Mouse (Mus musculus): ENCODE data around the gene Slc6a15.

Slc6a15 gene

DNA sequence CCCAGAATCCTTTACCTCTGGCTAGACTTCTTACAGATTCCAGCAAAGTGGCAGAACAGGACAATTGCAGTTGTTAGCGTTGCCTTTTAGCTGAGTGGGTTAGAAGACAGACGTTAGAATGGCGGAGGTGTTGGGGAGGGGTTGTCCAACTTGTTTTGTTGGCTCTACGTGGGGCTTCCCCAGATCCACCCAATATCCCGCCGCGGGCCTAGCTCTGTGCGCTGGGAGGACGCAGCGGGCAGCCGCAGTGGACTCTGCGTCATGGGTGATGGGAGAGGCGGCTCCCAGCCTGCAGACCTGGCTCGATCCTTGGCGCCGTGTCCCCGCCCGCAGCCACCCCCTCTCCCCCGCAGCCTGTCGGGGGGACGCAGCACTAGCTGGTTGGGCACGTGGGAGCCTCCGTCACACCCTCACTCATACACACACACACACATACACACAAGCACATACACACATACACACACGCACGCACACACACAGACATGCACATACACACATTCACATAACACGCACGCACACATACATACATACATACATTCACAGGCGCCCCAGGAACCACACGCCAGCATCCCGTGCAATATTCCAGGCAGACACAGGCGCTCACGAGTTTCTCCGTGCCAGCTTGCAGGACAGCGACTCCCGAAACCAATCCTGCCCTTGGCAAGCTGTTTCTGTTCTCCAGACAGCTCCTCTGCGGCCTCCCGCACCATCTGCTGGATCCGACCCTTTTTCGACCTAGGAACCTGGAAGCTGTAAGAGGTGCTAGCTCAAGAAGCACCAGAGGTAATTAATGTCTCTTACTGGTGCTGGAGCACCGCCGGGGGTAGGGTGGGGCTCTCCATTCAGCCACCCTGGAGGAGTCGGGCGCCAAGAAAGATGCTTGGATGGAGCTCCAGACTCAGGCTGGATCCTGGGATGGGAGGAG is at the start of gene Slc6a15:
TSS of gene Slc6a15 (plus strand) at position 413 of the 925 bp plus-strand sequence.
- in situ Hi-C loops (cut with MseI, MboI): no loop called here

DNA sequence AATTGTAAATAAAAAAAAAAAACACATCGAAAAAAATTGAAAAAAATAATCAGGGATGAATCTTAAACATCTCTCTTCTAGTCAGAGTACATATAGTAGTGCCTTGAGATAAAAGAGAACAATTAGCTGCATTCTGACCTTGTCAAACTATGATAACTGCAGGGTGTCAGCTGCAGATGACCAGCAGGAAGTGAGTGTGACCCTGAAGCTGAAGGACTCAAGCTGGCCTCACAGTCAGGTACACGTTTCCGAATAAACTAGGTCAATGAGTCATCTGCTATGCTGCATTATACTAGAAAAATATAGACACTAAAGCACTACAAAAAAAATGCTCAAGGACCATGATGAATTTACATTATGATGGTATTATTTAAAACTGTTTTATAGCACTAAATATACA is 45.6 kb upstream of the Slc6a15 start:
- in situ Hi-C loops (cut with MseI, MboI): no loop called here

- in situ Hi-C loops (cut with MseI, MboI): no loop called here
Measured at GRCm38 (mm10) chr10:103323386-103323785, 44.2 kb upstream of the Slc6a15 start.

- in situ Hi-C loops (cut with MseI, MboI): no loop called here
Measured at GRCm38 (mm10) chr10:103334306-103334705, 33.3 kb upstream of the Slc6a15 start.

DNA sequence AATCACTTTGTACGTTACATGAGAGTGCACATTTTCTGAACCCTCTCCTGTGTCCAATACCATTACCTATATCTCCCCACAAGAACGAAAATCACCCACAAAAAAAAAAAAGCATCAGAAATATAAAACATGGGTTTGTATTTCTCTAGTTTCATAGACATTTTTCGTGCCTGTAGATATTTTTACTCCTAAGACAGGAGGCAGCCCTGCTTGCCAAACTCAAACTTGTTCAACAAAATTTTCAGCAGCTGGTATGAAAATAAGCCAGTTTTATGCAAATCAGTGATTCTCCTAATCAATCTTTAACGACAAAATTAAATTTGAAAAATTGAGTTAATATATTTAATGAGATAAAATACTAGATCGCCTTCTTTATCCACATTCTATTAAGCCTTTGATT is 27.7 kb upstream of the Slc6a15 start:
- in situ Hi-C loops (cut with MseI, MboI): no loop called here

DNA sequence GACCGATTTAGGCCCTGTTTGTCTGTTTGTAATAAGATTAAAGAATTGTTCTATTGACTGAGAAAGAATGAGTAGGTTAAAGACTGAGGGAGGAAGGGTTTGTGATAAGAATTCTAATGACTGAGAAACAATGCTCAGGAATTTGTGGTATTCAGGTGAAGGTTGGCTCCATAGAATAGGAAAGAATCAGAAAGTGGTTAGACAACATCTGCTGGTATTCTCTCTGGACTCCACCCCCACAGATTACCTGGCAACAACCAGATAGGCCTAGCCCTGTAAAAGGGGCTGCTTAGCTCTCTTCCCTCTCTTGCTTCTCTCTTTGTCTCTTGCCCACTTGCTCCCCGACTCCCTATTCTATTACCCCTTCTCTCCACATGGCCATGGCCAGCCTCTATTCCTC is 20.8 kb upstream of the Slc6a15 start:
- in situ Hi-C loops (cut with MseI, MboI): no loop called here

- in situ Hi-C loops (cut with MseI, MboI): no loop called here
Measured at GRCm38 (mm10) chr10:103368296-103369080, 905 bp downstream of the Slc6a15 start.

DNA sequence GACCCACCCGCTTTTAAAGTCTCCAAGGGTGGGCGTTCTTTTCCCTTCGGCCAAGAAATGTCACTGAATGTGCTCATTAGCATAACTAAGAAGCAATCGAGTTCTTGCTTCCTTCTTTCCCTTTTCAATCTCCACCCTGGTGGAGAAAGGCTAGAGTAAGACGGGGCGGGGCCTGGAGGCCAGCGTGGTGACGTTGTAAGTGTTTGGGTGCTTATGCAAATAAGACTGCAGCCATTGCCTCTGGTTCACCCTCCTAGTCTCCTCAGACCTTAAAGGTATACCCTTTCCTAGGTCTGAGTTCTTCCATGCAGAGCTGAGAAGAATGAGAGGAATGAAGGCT is 1.5 kb downstream of the Slc6a15 start:
- in situ Hi-C loops (cut with MseI, MboI): no loop called here

GRCm38 (mm10) chr10:103402171-103402570 is 34.6 kb downstream of the Slc6a15 start:
- in situ Hi-C loops (cut with MseI, MboI): loop anchor here in 1 of 2 experiments (5.0 kb wide), 1 partner anchor 150 kb away; no protein-coding TSS in a partner anchor

DNA sequence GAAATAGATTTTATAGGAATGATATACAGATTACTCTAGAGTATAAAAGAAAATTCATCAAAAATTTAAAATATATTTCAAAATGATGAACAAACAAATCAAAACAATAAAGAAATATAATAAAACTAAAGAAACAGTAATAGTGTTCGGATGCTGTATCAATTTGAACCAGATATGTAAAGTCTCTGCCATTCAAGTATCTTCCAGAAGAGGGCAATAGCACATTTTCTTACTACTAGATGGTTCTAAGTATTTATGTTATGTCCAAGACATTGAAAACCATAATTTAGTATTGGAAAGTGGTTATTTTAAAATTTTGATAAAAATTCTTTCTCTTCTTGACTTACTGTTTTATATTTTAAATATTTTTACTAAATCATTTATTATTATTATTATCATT is 60.1 kb downstream of the Slc6a15 start:
- in situ Hi-C loops (cut with MseI, MboI): no loop called here

- in situ Hi-C loops (cut with MseI, MboI): no loop called here
Measured at GRCm38 (mm10) chr10:103442588-103442987, 75.0 kb downstream of the Slc6a15 start.

DNA sequence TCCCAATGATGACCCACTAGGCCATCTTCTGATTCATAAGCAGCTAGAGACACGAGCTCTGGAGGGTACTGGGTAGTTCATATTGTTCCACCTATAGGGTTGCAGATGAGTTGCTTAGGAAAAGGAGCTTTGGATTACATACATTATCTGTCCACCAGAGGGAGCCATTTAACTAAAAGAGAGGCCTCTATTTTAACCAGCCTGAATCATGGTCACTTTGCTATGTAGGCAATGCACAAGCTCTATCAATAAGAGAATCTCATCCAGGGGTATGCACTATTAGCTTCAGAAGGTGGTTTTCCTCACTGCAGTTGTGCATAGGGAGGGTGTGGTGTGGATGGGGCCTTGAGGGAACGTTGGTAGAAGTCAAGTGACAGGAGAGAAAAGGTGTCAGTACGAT is 75.5 kb downstream of the Slc6a15 start:
- in situ Hi-C loops (cut with MseI, MboI): no loop called here

DNA sequence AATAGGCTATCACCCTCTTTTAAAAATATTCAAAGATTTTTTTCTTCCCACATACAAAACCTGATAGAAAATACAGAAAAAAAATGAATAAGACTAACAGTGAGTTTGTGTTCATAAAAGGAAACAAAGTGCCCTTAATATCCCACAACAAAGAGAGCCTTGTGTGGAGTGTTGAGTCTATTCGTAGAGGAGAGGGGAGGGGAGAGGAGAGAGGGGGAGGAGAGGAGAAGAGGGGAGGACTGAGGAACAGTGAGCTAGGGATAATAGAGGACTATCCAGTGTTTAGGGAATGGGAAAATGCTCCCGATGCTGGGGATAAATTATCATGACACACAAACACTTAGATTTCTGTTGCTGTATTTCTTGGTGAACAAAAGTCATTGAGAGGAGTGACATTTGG is 80.8 kb downstream of the Slc6a15 start:
- in situ Hi-C loops (cut with MseI, MboI): no loop called here

DNA sequence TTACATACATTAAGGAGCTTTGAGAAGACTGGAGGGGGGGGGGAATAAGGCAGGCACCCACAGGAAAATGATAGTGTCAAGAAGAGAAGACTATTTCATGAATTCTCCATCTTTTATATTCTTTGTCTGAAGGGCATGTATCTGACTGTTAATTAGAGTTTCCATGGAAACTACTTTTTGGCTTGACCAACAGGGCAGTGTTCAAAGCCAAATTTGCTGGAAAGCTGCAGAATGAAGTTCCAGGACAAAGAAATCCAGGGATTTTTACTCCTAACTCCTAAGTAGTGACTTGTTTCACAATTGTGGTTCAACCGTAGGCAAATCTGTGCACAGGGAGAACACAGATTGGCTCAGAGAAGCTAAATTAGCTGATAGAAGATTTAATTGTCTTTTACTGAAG is 90.3 kb downstream of the Slc6a15 start:
- in situ Hi-C loops (cut with MseI, MboI): no loop called here

All from mouse trophoblast stem cell (cell line).